Mouse (Mus musculus) lung, postnatal 0 days (tissue): ENCODE measurements around the gene Gpc4. TPM values are rescaled to one million over a fixed set of nuclear protein-coding genes. Genes with fewer than 3 reads are reported as not detected.

ENCODE experiments used
- ATAC-seq: fragments of 200-750 bp; cut with Nextera tagmentation; 2 replicates; pipeline ENCODE4 v1.8.0; 2017; ENCODE audit warnings: moderate library complexity
- DNase-seq: peaks from one replicate; pipeline ENCODE4 v3.0.0-alpha.2; 2016; ENCODE audit warnings: low spot score
- H3K27ac ChIP-seq: fragments of 300-500 bp; sonication (generic); 2 replicates; pipeline ENCODE4 v1.5.1; 2014; ENCODE audit warnings: antibody characterized with exemption, mild to moderate bottlenecking, low read length, mixed read lengths
- H3K27me3 ChIP-seq: fragments of 300-500 bp; sonication (generic); replicated peaks from 2 replicates; pipeline ENCODE4 v1.6.1; 2014; ENCODE audit warnings: low read length, mixed read lengths; ENCODE audit not compliant: insufficient read depth
- H3K36me3 ChIP-seq: fragments of 300-500 bp; sonication (generic); 2 replicates; pipeline ENCODE4 v1.6.1; 2014; ENCODE audit warnings: low read length, mixed read lengths; ENCODE audit not compliant: insufficient read depth
- H3K4me1 ChIP-seq: fragments of 300-500 bp; sonication (generic); 2 replicates; pipeline ENCODE4 v1.6.1; 2014; ENCODE audit warnings: antibody characterized with exemption, low read depth, low read length, mixed read lengths; ENCODE audit not compliant: insufficient read depth
- H3K4me2 ChIP-seq: fragments of 300-500 bp; sonication (generic); replicated peaks from 2 replicates; pipeline ENCODE4 v1.6.1; 2014; ENCODE audit warnings: low read depth, mild to moderate bottlenecking, low read length, moderate library complexity, mixed read lengths
- H3K4me3 ChIP-seq: fragments of 300-500 bp; sonication (generic); 2 replicates; pipeline ENCODE4 v1.5.1; 2014; ENCODE audit warnings: low read depth, low read length
- H3K9ac ChIP-seq: fragments of 300-500 bp; sonication (generic); replicated peaks from 2 replicates; pipeline ENCODE4 v1.6.1; 2014; ENCODE audit warnings: low read depth, mild to moderate bottlenecking
- H3K9me3 ChIP-seq: fragments of 300-500 bp; sonication (generic); 2 replicates; pipeline ENCODE4 v1.6.1; 2016; ENCODE audit warnings: low read length, mixed read lengths
- CTCF ChIP-seq: IDR thresholded peaks from 2 replicates; pipeline ENCODE4 v1.5.1; 2016; ENCODE audit warnings: antibody characterized with exemption, mild to moderate bottlenecking
- EP300 ChIP-seq: IDR thresholded peaks from 2 replicates; pipeline ENCODE4 v1.6.1; 2016; ENCODE audit warnings: antibody characterized with exemption, mild to moderate bottlenecking, control low read depth
- WGBS: fragments of 180-500 bp; shearing (Covaris S2); extraction: QIAGEN DNeasy Blood & Tissue Kit; methylation state at CpG from one replicate; pipeline ENCODE4 v1.1.7; 2014; 5-methylcytosine and 5-hydroxymethylcytosine counted together
- polyA plus RNA-seq: library from polyadenylated mRNA; unstranded; fragments of >200 nt; fragmentation: Nextera tagmentation; extraction: Ambion mirVana; gene quantifications from 2 replicates; pipeline ENCODE4 v1.2.1, GENCODE M21; 2015

Gene Gpc4
- polyA plus RNA-seq = 28.3 and 32.7 TPM in 2 replicates

- no peaks in the 10 kb centered on the region for H3K4me1 ChIP-seq
- H3K36me3 ChIP-seq = no peaks in the 10 kb centered on the region
- H3K4me3 ChIP-seq = peak within 1 kb of the TSS; percentile 49
- H3K27me3 ChIP-seq = no peaks in the 10 kb centered on the region
- peak within 1 kb of the TSS; percentile 69 for H3K27ac ChIP-seq
- H3K9ac ChIP-seq = peak within 1 kb of the TSS; percentile 36; the same call in 1 of the 2 replicates
- peak within 1 kb of the TSS; percentile 73 for H3K4me2 ChIP-seq
- TF ChIP-seq EP300 (no peak), CTCF (peak; percentile 39; the same call in 1 of the 2 replicates)
- peak; percentile 88 for DNase-seq
- ATAC-seq = peak; percentile 95
- 13% methylated on average over 19 of the region's 76 CpGs for WGBS
- no peaks in the 10 kb centered on the region for H3K9me3 ChIP-seq
Observed at GRCm38 (mm10) chrX:52164738-52165554, at the start of gene Gpc4. Gene Gpc4, minus strand, starts transcription at chrX:52165252.

GRCm38 (mm10) chrX:52212846-52213245 is 47.8 kb upstream of the Gpc4 start:
- no peak overlapping the region for H3K4me2 ChIP-seq
- no peaks in the 10 kb centered on the region for H3K4me1 ChIP-seq
- H3K27ac ChIP-seq = no peak overlapping the region
- TF ChIP-seq CTCF (no peak), EP300 (no peak)
- H3K4me3 ChIP-seq = no peak overlapping the region
- DNase-seq (no peak), ATAC-seq (no peak)
- WGBS = 37% methylated on average over 4 of the region's 4 CpGs
- H3K9ac ChIP-seq = no peak overlapping the region
- H3K27me3 ChIP-seq = no peaks in the 10 kb centered on the region
- no peaks in the 10 kb centered on the region for H3K36me3 ChIP-seq
- no peaks in the 10 kb centered on the region for H3K9me3 ChIP-seq

GRCm38 (mm10) chrX:52199836-52200235 is 34.8 kb upstream of the Gpc4 start:
- no peak overlapping the region for H3K4me3 ChIP-seq
- ATAC-seq (no peak), DNase-seq (no peak)
- WGBS = 41% methylated on average over 6 of the region's 6 CpGs
- H3K27ac ChIP-seq = no peak overlapping the region
- no peaks in the 10 kb centered on the region for H3K36me3 ChIP-seq
- TF ChIP-seq CTCF (no peak), EP300 (no peak)
- H3K4me1 ChIP-seq = no peaks in the 10 kb centered on the region
- no peaks in the 10 kb centered on the region for H3K9me3 ChIP-seq
- no peaks in the 10 kb centered on the region for H3K27me3 ChIP-seq
- no peak overlapping the region for H3K4me2 ChIP-seq
- no peak overlapping the region for H3K9ac ChIP-seq

GRCm38 (mm10) chrX:52193311-52193968 is 28.4 kb upstream of the Gpc4 start:
- TF ChIP-seq CTCF (no peak), EP300 (no peak)
- ATAC-seq (0 out of 2 replicates have a peak, but pooled peaks have one; percentile 30), DNase-seq (peak; percentile 61)
- Histone ChIP-seq H3K36me3 (no peaks in the 10 kb centered on the region), H3K27me3 (no peaks in the 10 kb centered on the region), H3K4me1 (no peaks in the 10 kb centered on the region), H3K27ac (no peak overlapping the region), H3K4me2 (no peak overlapping the region; the same call in 1 of the 2 replicates), H3K4me3 (no peak overlapping the region), H3K9me3 (no peaks in the 10 kb centered on the region), H3K9ac (no peak overlapping the region)
- 23% methylated on average over 4 of the region's 4 CpGs for WGBS

GRCm38 (mm10) chrX:52189094-52189493 is 24.0 kb upstream of the Gpc4 start:
- H3K4me3 ChIP-seq = no peak overlapping the region
- DNase-seq = no peak

More at GRCm38 (mm10) chrX:52189094-52189493, 24.0 kb upstream of the Gpc4 start:
- Histone ChIP-seq H3K4me1 (no peaks in the 10 kb centered on the region), H3K27me3 (no peaks in the 10 kb centered on the region), H3K36me3 (no peaks in the 10 kb centered on the region), H3K9ac (no peak overlapping the region), H3K4me2 (no peak overlapping the region), H3K27ac (no peak overlapping the region), H3K9me3 (no peaks in the 10 kb centered on the region)
- WGBS = 39% methylated on average over 4 of the region's 4 CpGs
- ATAC-seq = no peak
- TF ChIP-seq CTCF = no peak
- no peak for TF ChIP-seq EP300
